Mouse (Mus musculus): Measurements from ENCODE around the gene Adra1b. TPM values are rescaled to one million over a fixed set of nuclear protein-coding genes. Genes with fewer than 3 reads are reported as not detected.

The Adra1b gene
- total RNA-seq (2017) = not detected in 3 replicates

DNA sequence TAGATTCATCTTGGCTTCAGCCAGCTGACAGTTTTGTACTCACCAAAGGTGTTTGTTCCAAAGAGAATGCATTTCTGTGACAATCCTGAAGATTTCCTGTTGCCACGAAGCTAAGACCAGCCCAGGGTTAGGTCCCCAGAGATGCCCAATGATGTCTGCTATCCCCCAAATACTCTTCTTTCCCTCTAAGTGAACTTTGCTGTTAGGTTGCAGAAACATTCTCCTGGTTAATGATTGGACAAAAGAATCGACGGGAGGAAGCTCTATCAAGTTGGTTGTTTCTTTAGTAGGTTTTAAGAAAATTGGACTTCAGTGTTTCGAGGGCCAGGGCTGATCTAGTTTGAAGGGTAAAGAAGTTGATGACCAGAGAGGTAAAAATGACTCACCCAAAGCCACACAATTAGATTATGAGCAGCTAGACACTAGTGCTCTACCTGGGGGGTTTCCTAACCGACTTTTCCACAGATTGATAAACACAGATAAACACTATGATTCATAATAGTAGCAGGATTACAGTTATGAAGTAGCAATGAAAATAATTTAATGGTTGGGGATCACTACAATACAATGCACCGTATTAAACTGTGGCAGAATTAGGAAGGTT, at the start of gene Adra1b:
TSS of gene Adra1b (minus strand) at position 160 of the 604 bp plus-strand sequence.
- no peak for ATAC-seq (replicated peaks; ENCODE audit: insufficient number of reproducible peaks, low FRiP score, low TSS enrichment, poor library complexity, severe bottlenecking)

DNA sequence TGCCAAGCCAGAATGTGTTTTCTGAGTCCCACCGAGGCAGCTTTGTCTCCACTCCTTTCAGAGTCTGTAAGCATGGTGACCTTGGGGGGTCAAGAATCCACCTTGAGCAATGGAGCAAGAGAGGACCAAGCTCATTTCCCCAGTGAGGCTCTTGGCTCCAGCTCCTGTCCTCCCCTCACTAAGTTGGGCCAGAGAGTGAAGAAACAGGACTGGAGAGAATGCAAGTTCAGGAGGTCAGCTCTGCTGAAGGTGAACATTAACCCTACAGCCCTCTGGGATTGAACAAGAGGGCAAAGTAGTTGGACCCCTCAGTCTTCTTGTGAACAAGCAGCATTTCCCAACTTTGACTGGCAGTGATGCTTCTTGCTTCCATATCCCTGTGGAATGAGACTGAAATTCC, 49.3 kb upstream of the Adra1b start:
- no peak for ATAC-seq (replicated peaks; ENCODE audit: insufficient number of reproducible peaks, low FRiP score, low TSS enrichment, poor library complexity, severe bottlenecking)

GRCm38 (mm10) chr11:43943781-43944180, 42.8 kb upstream of the Adra1b start:
- no peak for ATAC-seq (replicated peaks; ENCODE audit: insufficient number of reproducible peaks, low FRiP score, low TSS enrichment, poor library complexity, severe bottlenecking)

- no peak for ATAC-seq (replicated peaks; ENCODE audit: insufficient number of reproducible peaks, low FRiP score, low TSS enrichment, poor library complexity, severe bottlenecking)
Observed at GRCm38 (mm10) chr11:43943167-43943566, 42.2 kb upstream of the Adra1b start.

GRCm38 (mm10) chr11:43940501-43941202, 39.6 kb upstream of the Adra1b start:
- peak; percentile 40; the same call in 1 of the 2 replicates for ATAC-seq (replicated peaks; ENCODE audit: insufficient number of reproducible peaks, low FRiP score, low TSS enrichment, poor library complexity, severe bottlenecking)

- no peak for ATAC-seq (replicated peaks; ENCODE audit: insufficient number of reproducible peaks, low FRiP score, low TSS enrichment, poor library complexity, severe bottlenecking)
Observed at GRCm38 (mm10) chr11:43936023-43936422, 35.0 kb upstream of the Adra1b start.

GRCm38 (mm10) chr11:43933480-43933879, 32.5 kb upstream of the Adra1b start:
- no peak for ATAC-seq (replicated peaks; ENCODE audit: insufficient number of reproducible peaks, low FRiP score, low TSS enrichment, poor library complexity, severe bottlenecking)

- ATAC-seq (replicated peaks; ENCODE audit: insufficient number of reproducible peaks, low FRiP score, low TSS enrichment, poor library complexity, severe bottlenecking) = no peak
Observed at GRCm38 (mm10) chr11:43933000-43933399, 32.0 kb upstream of the Adra1b start.

GRCm38 (mm10) chr11:43930191-43930590, 29.2 kb upstream of the Adra1b start:
- ATAC-seq (replicated peaks; ENCODE audit: insufficient number of reproducible peaks, low FRiP score, low TSS enrichment, poor library complexity, severe bottlenecking) = no peak

DNA sequence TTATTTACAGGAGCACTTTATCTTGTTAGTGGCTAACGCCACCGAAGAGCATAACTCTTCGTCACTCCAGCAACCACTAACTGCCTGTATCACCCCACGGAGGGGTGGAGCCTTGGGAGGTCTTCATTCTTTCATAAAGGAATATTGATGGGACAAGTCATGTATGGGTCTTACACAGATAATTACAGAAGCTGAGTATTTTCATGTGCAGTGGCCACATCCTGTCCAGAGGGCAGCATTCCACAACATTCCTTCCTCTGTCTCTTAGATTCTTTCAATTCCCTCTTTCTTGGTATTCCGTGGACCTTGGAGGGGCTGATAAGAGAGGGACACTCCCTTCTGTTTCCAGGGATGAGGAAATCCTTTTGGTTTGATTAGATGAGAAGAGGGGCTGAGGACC, 28.7 kb upstream of the Adra1b start:
- no peak for ATAC-seq (replicated peaks; ENCODE audit: insufficient number of reproducible peaks, low FRiP score, low TSS enrichment, poor library complexity, severe bottlenecking)

- ATAC-seq (replicated peaks; ENCODE audit: insufficient number of reproducible peaks, low FRiP score, low TSS enrichment, poor library complexity, severe bottlenecking) = no peak
Observed at GRCm38 (mm10) chr11:43929178-43929577, 28.2 kb upstream of the Adra1b start.

GRCm38 (mm10) chr11:43927133-43927815, 26.3 kb upstream of the Adra1b start:
- ATAC-seq (replicated peaks; ENCODE audit: insufficient number of reproducible peaks, low FRiP score, low TSS enrichment, poor library complexity, severe bottlenecking) = no peak

DNA sequence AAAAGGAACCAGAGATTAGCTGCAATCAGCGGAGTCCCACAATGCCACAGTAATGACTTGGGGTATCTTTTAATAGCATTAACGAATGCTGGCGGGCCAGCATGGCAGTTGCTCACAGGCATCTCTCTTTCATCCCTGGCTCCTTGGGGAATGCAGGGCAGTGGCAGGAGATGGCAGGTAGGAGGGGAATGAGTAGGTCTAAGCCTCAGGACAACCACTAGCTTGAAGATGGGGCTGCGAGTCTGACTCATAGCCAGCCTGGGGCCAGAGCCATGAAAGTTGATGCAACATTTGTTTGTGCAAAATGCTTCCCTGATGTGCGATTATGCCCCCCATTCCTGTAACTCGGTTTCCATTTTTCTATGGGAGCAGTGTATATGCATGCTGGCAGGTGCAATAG, 25.2 kb upstream of the Adra1b start:
- ATAC-seq (replicated peaks; ENCODE audit: insufficient number of reproducible peaks, low FRiP score, low TSS enrichment, poor library complexity, severe bottlenecking) = no peak

GRCm38 (mm10) chr11:43925584-43925983, 24.6 kb upstream of the Adra1b start:
- no peak for ATAC-seq (replicated peaks; ENCODE audit: insufficient number of reproducible peaks, low FRiP score, low TSS enrichment, poor library complexity, severe bottlenecking)

- no peak for ATAC-seq (replicated peaks; ENCODE audit: insufficient number of reproducible peaks, low FRiP score, low TSS enrichment, poor library complexity, severe bottlenecking)
Observed at GRCm38 (mm10) chr11:43921701-43922100, 20.7 kb upstream of the Adra1b start.

GRCm38 (mm10) chr11:43919492-43920055, 18.6 kb upstream of the Adra1b start:
- ATAC-seq (replicated peaks; ENCODE audit: insufficient number of reproducible peaks, low FRiP score, low TSS enrichment, poor library complexity, severe bottlenecking) = no peak

GRCm38 (mm10) chr11:43914552-43915447, 13.8 kb upstream of the Adra1b start:
- ATAC-seq (replicated peaks; ENCODE audit: insufficient number of reproducible peaks, low FRiP score, low TSS enrichment, poor library complexity, severe bottlenecking) = no peak

DNA sequence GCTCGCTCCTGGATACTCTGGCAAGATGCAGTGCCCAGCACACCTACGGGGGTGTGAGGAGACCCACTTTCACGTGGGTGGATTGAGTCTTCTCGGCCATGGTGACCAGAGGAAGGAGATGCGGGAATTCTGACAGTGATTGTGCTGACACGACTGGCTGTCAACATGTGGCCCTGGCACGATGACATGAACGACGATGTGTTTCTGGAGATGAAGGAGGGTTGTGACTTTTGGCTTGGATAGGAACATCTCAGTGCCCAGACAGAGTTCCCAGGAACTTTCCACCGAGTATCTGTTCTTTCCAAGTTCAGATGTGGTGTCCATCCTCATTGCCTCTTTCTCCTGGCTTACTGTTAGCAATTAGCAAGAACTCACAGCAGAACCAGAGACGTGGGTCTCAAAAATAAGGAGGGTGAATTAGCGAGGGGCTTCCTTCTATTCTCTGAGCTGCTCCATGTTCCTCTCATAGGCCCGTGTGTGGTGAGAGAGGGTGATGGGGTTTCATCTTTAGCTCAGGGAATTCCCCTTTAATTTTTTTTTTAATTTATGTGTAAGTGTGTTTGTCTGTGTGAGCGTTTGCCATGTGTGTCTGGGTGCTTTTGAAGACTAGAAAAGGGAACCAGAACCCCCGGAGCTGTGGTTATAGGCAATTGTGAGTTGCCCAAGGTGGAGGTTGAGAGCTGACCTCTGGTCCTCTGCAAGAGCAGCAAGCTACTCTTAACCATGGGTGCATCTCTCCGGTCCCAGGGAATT, 11.3 kb upstream of the Adra1b start:
- no peak for ATAC-seq (replicated peaks; ENCODE audit: insufficient number of reproducible peaks, low FRiP score, low TSS enrichment, poor library complexity, severe bottlenecking)

Measured in monocyte, adult 5-6 weeks (primary cell).